Mouse (Mus musculus): ENCODE data around the gene Hps1. TPM values are rescaled to one million over a fixed set of nuclear protein-coding genes. Genes with fewer than 3 reads are reported as not detected.
A peak's percentile ranks its signal among the peaks of the same experiment; 100 is the strongest.

The Hps1 gene
- total and polyA plus RNA-seq, 2 experiments from 2014 or later = 11.5 to 19.7 TPM

GRCm38 (mm10) chr19:42745084-42745868 lies 34.5 kb downstream of the Hps1 start:
- 0 out of 2 replicates have a peak, but pooled peaks cover 5% of the 10 kb centered on the region for H3K4me1 ChIP-seq (ENCODE audit: insufficient read depth, low read length)
- no peak overlapping the region for H3K9ac ChIP-seq (replicated peaks; ENCODE audit: low read length, poor library complexity, severe bottlenecking)
- no peak for DNase-seq (ENCODE audit: low spot score)
- WGBS = 67% methylated on average over 9 of the region's 9 CpGs
- H3K9me3 ChIP-seq (ENCODE audit: low read length) = no peaks in the 10 kb centered on the region
- H3K27ac ChIP-seq (ENCODE audit: low read depth, low read length) = no peak overlapping the region
- no peak overlapping the region for H3K4me3 ChIP-seq (ENCODE audit: low read depth, low read length)
- no peak for ATAC-seq (ENCODE audit: low FRiP score)
- TF ChIP-seq CTCF (IDR thresholded peaks at IDR 0.05) = no peak
- H3K36me3 ChIP-seq (ENCODE audit: insufficient read depth, low read length) = no peaks in the 10 kb centered on the region
- H3K27me3 ChIP-seq (ENCODE audit: insufficient read depth, low read length) = no peaks in the 10 kb centered on the region
- no peak overlapping the region for H3K4me2 ChIP-seq (ENCODE audit: low read depth, low read length, poor library complexity, severe bottlenecking)

- WGBS = 32% methylated on average over 4 of the region's 4 CpGs
- TF ChIP-seq CTCF (IDR thresholded peaks at IDR 0.05) = peak; percentile 88
- H3K9me3 ChIP-seq (ENCODE audit: low read length) = no peaks in the 10 kb centered on the region
These were observed 35.6 kb downstream of the Hps1 start for GRCm38 (mm10) chr19:42744162-42744586.

GRCm38 (mm10) chr19:42743261-42743660 lies 36.5 kb downstream of the Hps1 start:
- Histone ChIP-seq H3K4me3 (ENCODE audit: low read depth, low read length) (no peak overlapping the region), H3K9me3 (ENCODE audit: low read length) (no peaks in the 10 kb centered on the region), H3K4me1 (ENCODE audit: insufficient read depth, low read length) (0 out of 2 replicates have a peak, but pooled peaks cover 5% of the 10 kb centered on the region), H3K4me2 (ENCODE audit: low read depth, low read length, poor library complexity, severe bottlenecking) (no peak overlapping the region), H3K27me3 (ENCODE audit: insufficient read depth, low read length) (no peaks in the 10 kb centered on the region), H3K27ac (ENCODE audit: low read depth, low read length) (no peak overlapping the region), H3K9ac (replicated peaks; ENCODE audit: low read length, poor library complexity, severe bottlenecking) (no peak overlapping the region), H3K36me3 (ENCODE audit: insufficient read depth, low read length) (no peaks in the 10 kb centered on the region)
- no peak for ATAC-seq (ENCODE audit: low FRiP score)
- no peak for DNase-seq (ENCODE audit: low spot score)
- WGBS = 45% methylated on average over 16 of the region's 16 CpGs
- TF ChIP-seq CTCF (IDR thresholded peaks at IDR 0.05) = no peak

More at GRCm38 (mm10) chr19:42744162-42744586, 35.6 kb downstream of the Hps1 start:
- Histone ChIP-seq H3K4me2 (ENCODE audit: low read depth, low read length, poor library complexity, severe bottlenecking) (no peak overlapping the region), H3K27me3 (ENCODE audit: insufficient read depth, low read length) (no peaks in the 10 kb centered on the region), H3K27ac (ENCODE audit: low read depth, low read length) (no peak overlapping the region), H3K36me3 (ENCODE audit: insufficient read depth, low read length) (no peaks in the 10 kb centered on the region), H3K9ac (replicated peaks; ENCODE audit: low read length, poor library complexity, severe bottlenecking) (no peak overlapping the region), H3K4me1 (ENCODE audit: insufficient read depth, low read length) (0 out of 2 replicates have a peak, but pooled peaks cover 5% of the 10 kb centered on the region), H3K4me3 (ENCODE audit: low read depth, low read length) (no peak overlapping the region)
- DNase-seq (ENCODE audit: low spot score) = peak; percentile 80
- peak; percentile 76 for ATAC-seq (ENCODE audit: low FRiP score)

- no peak for TF ChIP-seq CTCF (IDR thresholded peaks at IDR 0.05)
- Histone ChIP-seq H3K9me3 (ENCODE audit: low read length) (no peaks in the 10 kb centered on the region), H3K36me3 (ENCODE audit: insufficient read depth, low read length) (no peaks in the 10 kb centered on the region), H3K4me2 (ENCODE audit: low read depth, low read length, poor library complexity, severe bottlenecking) (no peak overlapping the region), H3K4me3 (ENCODE audit: low read depth, low read length) (no peak overlapping the region), H3K27me3 (ENCODE audit: insufficient read depth, low read length) (no peaks in the 10 kb centered on the region), H3K9ac (replicated peaks; ENCODE audit: low read length, poor library complexity, severe bottlenecking) (no peak overlapping the region), H3K4me1 (ENCODE audit: insufficient read depth, low read length) (0 out of 2 replicates have a peak, but pooled peaks cover 5% of the 10 kb centered on the region), H3K27ac (ENCODE audit: low read depth, low read length) (no peak overlapping the region)
- WGBS = 84% methylated on average over 14 of the region's 14 CpGs
- DNase-seq (ENCODE audit: low spot score) (no peak), ATAC-seq (ENCODE audit: low FRiP score) (no peak)
These were observed 37.9 kb downstream of the Hps1 start for GRCm38 (mm10) chr19:42741884-42742283.

GRCm38 (mm10) chr19:42740163-42740899 lies 39.4 kb downstream of the Hps1 start:
- TF ChIP-seq CTCF (IDR thresholded peaks at IDR 0.05) = no peak
- no peaks in the 10 kb centered on the region for H3K9me3 ChIP-seq (ENCODE audit: low read length)
- no peak overlapping the region for H3K27ac ChIP-seq (ENCODE audit: low read depth, low read length)
- H3K4me1 ChIP-seq (ENCODE audit: insufficient read depth, low read length) = 0 out of 2 replicates have a peak, but pooled peaks cover 5% of the 10 kb centered on the region
- H3K36me3 ChIP-seq (ENCODE audit: insufficient read depth, low read length) = no peaks in the 10 kb centered on the region
- DNase-seq (ENCODE audit: low spot score) (no peak), ATAC-seq (ENCODE audit: low FRiP score) (no peak)
- no peak overlapping the region for H3K4me3 ChIP-seq (ENCODE audit: low read depth, low read length)
- no peaks in the 10 kb centered on the region for H3K27me3 ChIP-seq (ENCODE audit: insufficient read depth, low read length)
- 81% methylated on average over 8 of the region's 8 CpGs for WGBS
- H3K9ac ChIP-seq (replicated peaks; ENCODE audit: low read length, poor library complexity, severe bottlenecking) = no peak overlapping the region
- no peak overlapping the region for H3K4me2 ChIP-seq (ENCODE audit: low read depth, low read length, poor library complexity, severe bottlenecking)

GRCm38 (mm10) chr19:42739734-42740133 lies 40.0 kb downstream of the Hps1 start:
- no peak overlapping the region for H3K27ac ChIP-seq (ENCODE audit: low read depth, low read length)
- ATAC-seq (ENCODE audit: low FRiP score) (no peak), DNase-seq (ENCODE audit: low spot score) (no peak)
- 93% methylated on average over 6 of the region's 6 CpGs for WGBS
- no peak for TF ChIP-seq CTCF (IDR thresholded peaks at IDR 0.05)
- H3K9me3 ChIP-seq (ENCODE audit: low read length) = no peaks in the 10 kb centered on the region
- no peaks in the 10 kb centered on the region for H3K36me3 ChIP-seq (ENCODE audit: insufficient read depth, low read length)
- H3K4me1 ChIP-seq (ENCODE audit: insufficient read depth, low read length) = 0 out of 2 replicates have a peak, but pooled peaks cover 5% of the 10 kb centered on the region
- no peak overlapping the region for H3K4me3 ChIP-seq (ENCODE audit: low read depth, low read length)
- no peak overlapping the region for H3K9ac ChIP-seq (replicated peaks; ENCODE audit: low read length, poor library complexity, severe bottlenecking)
- H3K4me2 ChIP-seq (ENCODE audit: low read depth, low read length, poor library complexity, severe bottlenecking) = no peak overlapping the region
- no peaks in the 10 kb centered on the region for H3K27me3 ChIP-seq (ENCODE audit: insufficient read depth, low read length)

Measured in midbrain, postnatal 0 days (tissue).